In genomic region chr14:25872461-25873415, GRCm38 (mm10) we compare ENCODE assay signal across 9 mouse cellular contexts. TPM values are rescaled to one million over a fixed set of nuclear protein-coding genes. Genes with fewer than 3 reads are reported as not detected.
DNase-seq lines count a peak whose midpoint lies in the region; ATAC-seq lines count a peak whose summit lies in the region.
"Had no signal": no experiment of that assay in that cellular context is flagged by ENCODE, and none has a peak within 500 bp of the region (broad histone marks: within the 10 kb centered on the region; RNA-seq: fewer than 3 reads in every experiment).

No protein-coding gene starts in this region.

- H3K27me3 ChIP-seq in forebrain, embryonic 13.5 days: no peaks in the 10 kb centered on the region
- H3K27me3 ChIP-seq in forebrain, embryonic 12.5 days: no peaks in the 10 kb centered on the region
- no peaks in the 10 kb centered on the region for H3K27me3 ChIP-seq in lung, embryonic 15.5 days
- H3K27me3 ChIP-seq in neural tube, embryonic 15.5 days (replicated peaks): no peaks in the 10 kb centered on the region
- H3K27me3 ChIP-seq: neural tube, embryonic 13.5 days had no signal

- peak overlapping the region; percentile 7; the same call in 1 of the 2 replicates for H3K27ac ChIP-seq in forebrain, embryonic 13.5 days
- H3K27ac ChIP-seq in forebrain, embryonic 12.5 days: no peak overlapping the region
- H3K27ac ChIP-seq in lung, embryonic 15.5 days: peak overlapping the region; percentile 38; the same call in 1 of the 2 replicates
- H3K27ac ChIP-seq in neural tube, embryonic 15.5 days (replicated peaks): no peak overlapping the region
- H3K27ac ChIP-seq: neural tube, embryonic 13.5 days had no signal

- peaks cover 8% of the 10 kb centered on the region; the same call in 1 of the 2 replicates for H3K4me1 ChIP-seq in forebrain, embryonic 13.5 days
- H3K4me1 ChIP-seq in forebrain, embryonic 12.5 days: peaks cover 4% of the 10 kb centered on the region
- peaks cover 26% of the 10 kb centered on the region for H3K4me1 ChIP-seq in lung, embryonic 15.5 days
- H3K4me1 ChIP-seq in neural tube, embryonic 15.5 days: peaks cover 7% of the 10 kb centered on the region; the same call in 1 of the 2 replicates

- H3K9ac ChIP-seq in forebrain, embryonic 13.5 days: no peak overlapping the region
- no peak overlapping the region for H3K9ac ChIP-seq in forebrain, embryonic 12.5 days
- no peak overlapping the region for H3K9ac ChIP-seq in lung, embryonic 15.5 days
- no peak overlapping the region for H3K9ac ChIP-seq in neural tube, embryonic 15.5 days (replicated peaks)
- H3K9ac ChIP-seq: neural tube, embryonic 13.5 days had no signal

- no peak overlapping the region for H3K4me3 ChIP-seq in forebrain, embryonic 13.5 days
- H3K4me3 ChIP-seq in forebrain, embryonic 12.5 days (replicated peaks): no peak overlapping the region
- H3K4me3 ChIP-seq in lung, embryonic 15.5 days: no peak overlapping the region
- no peak overlapping the region for H3K4me3 ChIP-seq in neural tube, embryonic 15.5 days (replicated peaks)
- H3K4me3 ChIP-seq: neural tube, embryonic 13.5 days had no signal

- no peak overlapping the region for H3K4me2 ChIP-seq in forebrain, embryonic 13.5 days
- no peak overlapping the region for H3K4me2 ChIP-seq in forebrain, embryonic 12.5 days
- H3K4me2 ChIP-seq in lung, embryonic 15.5 days: no peak overlapping the region
- no peak overlapping the region for H3K4me2 ChIP-seq in neural tube, embryonic 15.5 days
- H3K4me2 ChIP-seq: neural tube, embryonic 13.5 days had no signal

- peak; percentile 36 for DNase-seq in retina, postnatal 1 day
- DNase-seq in retina, embryonic 14.5 days (ENCODE audit: low spot score): no peak
- peak; percentile 59 to 69 for DNase-seq in heart, postnatal 10 days
- no peak for DNase-seq in thymus, adult 18-20 months

- ATAC-seq in forebrain, embryonic 13.5 days: no peak
- ATAC-seq in forebrain, embryonic 12.5 days (ENCODE audit: low FRiP score): no peak
- ATAC-seq in lung, embryonic 15.5 days (ENCODE audit: borderline replicate concordance, extremely low read depth, low FRiP score, low TSS enrichment): peak; percentile 36; the same call in 1 of the 2 replicates
- no peak for ATAC-seq in neural tube, embryonic 15.5 days (ENCODE audit: low FRiP score)

- H3K36me3 ChIP-seq in forebrain, embryonic 13.5 days (ENCODE audit: poor library complexity, severe bottlenecking): no peaks in the 10 kb centered on the region
- no peaks in the 10 kb centered on the region for H3K36me3 ChIP-seq in forebrain, embryonic 12.5 days (replicated peaks)
- H3K36me3 ChIP-seq in lung, embryonic 15.5 days: no peaks in the 10 kb centered on the region
- H3K36me3 ChIP-seq in neural tube, embryonic 15.5 days: no peaks in the 10 kb centered on the region
- H3K36me3 ChIP-seq: neural tube, embryonic 13.5 days had no signal

- intact Hi-C loops in heart, postnatal 10 days (cut with DNase I): no loop called here

- WGBS in forebrain, embryonic 13.5 days: 78% methylated on average over 8 of the region's 8 CpGs
- WGBS in forebrain, embryonic 12.5 days: 81% methylated on average over 8 of the region's 8 CpGs
- WGBS in lung, embryonic 15.5 days: 61% methylated on average over 8 of the region's 8 CpGs
- WGBS in neural tube, embryonic 15.5 days: 69% methylated on average over 8 of the region's 8 CpGs

- H3K9me3 ChIP-seq in forebrain, embryonic 13.5 days (replicated peaks): no peaks in the 10 kb centered on the region
- H3K9me3 ChIP-seq in forebrain, embryonic 12.5 days: no peaks in the 10 kb centered on the region
- no peaks in the 10 kb centered on the region for H3K9me3 ChIP-seq in lung, embryonic 15.5 days
- H3K9me3 ChIP-seq in neural tube, embryonic 15.5 days (replicated peaks): no peaks in the 10 kb centered on the region
- H3K9me3 ChIP-seq: neural tube, embryonic 13.5 days had no signal

RNA-seq across cellular contexts. Expression of gene Plac9a, which starts 30.2 kb away (rescaled TPM):
- not detected in 2 replicates for polyA plus RNA-seq in forebrain, embryonic 13.5 days (2015; fragmentation: Nextera tagmentation; extraction: Ambion mirVana)
- polyA plus RNA-seq in forebrain, embryonic 12.5 days (2016; fragmentation: Nextera tagmentation; extraction: Ambion mirVana): not detected in 2 replicates
- total RNA-seq in heart, postnatal 10 days (2021): 1 to 10 TPM; 4.0 to 6.3 TPM
- 2.5 and 2.7 TPM in 2 replicates for polyA plus RNA-seq in lung, embryonic 15.5 days (2015; fragmentation: Nextera tagmentation; extraction: Ambion mirVana)
- polyA plus RNA-seq in neural tube, embryonic 15.5 days (2015; fragmentation: Nextera tagmentation; extraction: Ambion mirVana): not detected in 2 replicates
- polyA plus RNA-seq: neural tube, embryonic 13.5 days had no signal

RNA-seq across cellular contexts. Expression of gene Anxa11, which starts 30.8 kb away (rescaled TPM):
- 1.8 and 2.1 TPM in 2 replicates for polyA plus RNA-seq in forebrain, embryonic 13.5 days (2015; fragmentation: Nextera tagmentation; extraction: Ambion mirVana)
- polyA plus RNA-seq in forebrain, embryonic 12.5 days (2016; fragmentation: Nextera tagmentation; extraction: Ambion mirVana): 3.2 and 4.6 TPM in 2 replicates
- 10 to 100 TPM; 76.4 to 83.4 TPM for total RNA-seq in heart, postnatal 10 days (2021)
- polyA plus RNA-seq in lung, embryonic 15.5 days (2015; fragmentation: Nextera tagmentation; extraction: Ambion mirVana): 23.3 and 26.1 TPM in 2 replicates
- 2.3 and 15.9 TPM in 2 replicates for polyA plus RNA-seq in neural tube, embryonic 15.5 days (2015; fragmentation: Nextera tagmentation; extraction: Ambion mirVana)

RNA-seq across cellular contexts. Expression of gene Tmem254a, which starts 54.7 kb away (rescaled TPM):
- polyA plus RNA-seq in forebrain, embryonic 13.5 days (2015; fragmentation: Nextera tagmentation; extraction: Ambion mirVana): 2.5 and 3.4 TPM in 2 replicates
- 1.1 and 2.7 TPM in 2 replicates for polyA plus RNA-seq in forebrain, embryonic 12.5 days (2016; fragmentation: Nextera tagmentation; extraction: Ambion mirVana)
- total RNA-seq in heart, postnatal 10 days (2021): 1 to 10 TPM; 2.4 to 3.0 TPM
- polyA plus RNA-seq in lung, embryonic 15.5 days (2015; fragmentation: Nextera tagmentation; extraction: Ambion mirVana): 3.0 and 3.6 TPM in 2 replicates
- polyA plus RNA-seq in neural tube, embryonic 15.5 days (2015; fragmentation: Nextera tagmentation; extraction: Ambion mirVana): 4.5 and 6.5 TPM in 2 replicates

Comparison
In these comparisons a context has a peak if more than half of its experiments do, and no peak if none do; other contexts are left out.
1. H3K27ac ChIP-seq: peak in forebrain, embryonic 13.5 days (single experiment) and lung, embryonic 15.5 days (single experiment); none in forebrain, embryonic 12.5 days (single experiment) and neural tube, embryonic 15.5 days (single experiment).
2. DNase-seq: peak in retina, postnatal 1 day (single experiment) and heart, postnatal 10 days (2 of 2); none in retina, embryonic 14.5 days (single experiment) and thymus, adult 18-20 months (0 of 2).